27 mouse cellular contexts compared by ENCODE assay signal in genomic region chr1:88231803-88232499, GRCm38 (mm10). TPM values are rescaled to one million over a fixed set of nuclear protein-coding genes. Genes with fewer than 3 reads are reported as not detected.
DNase-seq lines count a peak whose midpoint lies in the region; TF ChIP-seq lines count a peak whose summit lies in the region.
"Had no signal": no experiment of that assay in that cellular context is flagged by ENCODE, and none has a peak within 500 bp of the region (broad histone marks: within the 10 kb centered on the region; RNA-seq: fewer than 3 reads in every experiment).

No protein-coding gene starts in this region.

- no peak for TF ChIP-seq CTCF in gastrocnemius, adult 2 months (IDR thresholded peaks at IDR 0.05)

- H3K27ac ChIP-seq in gastrocnemius, adult 2 months = no peak overlapping the region
- H3K27ac ChIP-seq: heart, embryonic 15.5 days; hindbrain, embryonic 12.5 days; hindbrain, postnatal 0 days; intestine, embryonic 15.5 days; kidney, postnatal 0 days; liver, embryonic 12.5 days; macrophage; midbrain, embryonic 10.5 days; midbrain, embryonic 15.5 days; neural tube, embryonic 15.5 days; stomach, embryonic 15.5 days had no signal

- intact Hi-C loops in gastrocnemius, adult 2 months (cut with DNase I) = no loop called here
- intact Hi-C loops in gastrocnemius, postnatal 36 days (cut with DNase I) = no loop called here

- peak; percentile 13 for DNase-seq in gastrocnemius, adult 2 months
- DNase-seq in gastrocnemius, adult 18-20 months (ENCODE audit: low spot score) = no peak
- DNase-seq in kidney, postnatal 10 days = peak; percentile 7
- DNase-seq in kidney, adult 18-20 months = no peak
- DNase-seq in spleen, adult 18-20 months = peak; percentile 8 to 9
- DNase-seq in spleen, postnatal 36 days (ENCODE audit: low spot score in 2 of 2) = no peak
- peak; percentile 4 to 15 for DNase-seq in gastrocnemius, postnatal 36 days
- DNase-seq: adrenal gland, adult 8-10 months; cerebellum, adult 2 months; kidney, adult 8-10 months; layer of hippocampus, postnatal 36 days; left cerebral cortex, postnatal 4 days; liver, postnatal 0 days; thymus, adult 2 months had no signal

- H3K4me3 ChIP-seq in gastrocnemius, adult 2 months = no peak overlapping the region
- H3K4me3 ChIP-seq: heart, embryonic 15.5 days; hindbrain, embryonic 12.5 days; intestine, embryonic 15.5 days; liver, embryonic 12.5 days; midbrain, embryonic 10.5 days; midbrain, embryonic 15.5 days; neural tube, embryonic 15.5 days; stomach, embryonic 15.5 days had no signal

RNA-seq across cellular contexts. Expression of gene Mroh2a, which starts 5.2 kb away (rescaled TPM):
- not detected for total RNA-seq in gastrocnemius, adult 2 months (2021)
- total RNA-seq in gastrocnemius, adult 18-20 months (2021) = not detected
- total RNA-seq in gastrocnemius, postnatal 36 days (2021) = not detected
- total RNA-seq: gastrocnemius, adult 8-10 months had no signal

RNA-seq across cellular contexts. Expression of gene Ugt1a1, which starts 20.2 kb away (rescaled TPM):
- not detected for total RNA-seq in gastrocnemius, adult 2 months (2021)
- under 1 TPM in 1 of 2 experiments, not detected in 1; 0.09 TPM for total RNA-seq in gastrocnemius, adult 18-20 months (2021)
- not detected for total RNA-seq in gastrocnemius, postnatal 36 days (2021)
- total RNA-seq: heart, postnatal 25 days; layer of hippocampus, postnatal 36 days had no signal

RNA-seq across cellular contexts. Expression of gene Dnajb3, which starts 26.4 kb away (rescaled TPM):
- not detected for total RNA-seq in gastrocnemius, adult 2 months (2021)
- not detected for total RNA-seq in gastrocnemius, adult 18-20 months (2021)
- total RNA-seq in gastrocnemius, postnatal 36 days (2021) = not detected
- total RNA-seq: gastrocnemius, adult 8-10 months had no signal

RNA-seq across cellular contexts. Expression of gene Ugt1a2, which starts 31.6 kb away (rescaled TPM):
- total RNA-seq in gastrocnemius, adult 2 months (2021) = not detected
- under 1 TPM in 1 of 2 experiments, not detected in 1; 0.09 TPM for total RNA-seq in gastrocnemius, adult 18-20 months (2021)
- total RNA-seq in gastrocnemius, postnatal 36 days (2021) = not detected
- total RNA-seq: heart, postnatal 25 days; hindbrain, postnatal 0 days; layer of hippocampus, postnatal 36 days had no signal

RNA-seq across cellular contexts. Expression of gene Hjurp, which starts 45.5 kb away (rescaled TPM):
- 1 to 10 TPM; 6.1 to 6.6 TPM for total RNA-seq in gastrocnemius, adult 2 months (2021)
- total RNA-seq in gastrocnemius, adult 18-20 months (2021) = 1 to 10 TPM; 5.4 to 5.8 TPM
- 1 to 10 TPM; 7.3 to 8.1 TPM for total RNA-seq in gastrocnemius, postnatal 36 days (2021)

Comparison
In these comparisons a context has a peak if more than half of its experiments do, and no peak if none do; other contexts are left out.
1. DNase-seq: peak in gastrocnemius, adult 2 months (single experiment), kidney, postnatal 10 days (single experiment), spleen, adult 18-20 months (2 of 2) and gastrocnemius, postnatal 36 days (2 of 2); none in gastrocnemius, adult 18-20 months (single experiment), kidney, adult 18-20 months (single experiment) and spleen, postnatal 36 days (0 of 2).